Mouse (Mus musculus) lung, embryonic 15.5 days (tissue): ENCODE results near the gene Samsn1. TPM values are rescaled to one million over a fixed set of nuclear protein-coding genes. Genes with fewer than 3 reads are reported as not detected.

ENCODE experiments used
- ATAC-seq: fragments of 200-750 bp; cut with Nextera tagmentation; 2 replicates; pipeline ENCODE4 v1.8.0; 2017; ENCODE audit warnings: moderate number of reproducible peaks, borderline replicate concordance; ENCODE audit not compliant: low FRiP score, low TSS enrichment; ENCODE audit errors: extremely low read depth
- H3K27ac ChIP-seq: fragments of 300-500 bp; sonication (generic); 2 replicates; pipeline ENCODE4 v1.5.1; 2015; ENCODE audit warnings: moderate library complexity, mild to moderate bottlenecking, inconsistent platforms
- H3K27me3 ChIP-seq: fragments of 300-500 bp; sonication (generic); 2 replicates; pipeline ENCODE4 v1.6.1; 2015; ENCODE audit warnings: inconsistent platforms
- H3K36me3 ChIP-seq: fragments of 300-500 bp; sonication (generic); 2 replicates; pipeline ENCODE4 v1.6.1; 2015; ENCODE audit warnings: inconsistent platforms
- H3K4me1 ChIP-seq: fragments of 300-500 bp; sonication (generic); 2 replicates; pipeline ENCODE4 v1.6.1; 2015; ENCODE audit warnings: inconsistent platforms
- H3K4me2 ChIP-seq: fragments of 300-500 bp; sonication (generic); 2 replicates; pipeline ENCODE4 v1.6.1; 2015; ENCODE audit warnings: inconsistent platforms, mild to moderate bottlenecking, moderate library complexity
- H3K4me3 ChIP-seq: fragments of 300-500 bp; sonication (generic); 2 replicates; pipeline ENCODE4 v1.5.1; 2015; ENCODE audit warnings: mild to moderate bottlenecking, inconsistent platforms
- H3K9ac ChIP-seq: fragments of 300-500 bp; sonication (generic); 2 replicates; pipeline ENCODE4 v1.6.1; 2015; ENCODE audit warnings: inconsistent platforms
- H3K9me3 ChIP-seq: fragments of 300-500 bp; sonication (generic); 2 replicates; pipeline ENCODE4 v1.6.1; 2016; ENCODE audit warnings: inconsistent platforms
- WGBS: fragments of 180-500 bp; shearing (Covaris S2); methylation state at CpG from one replicate; pipeline ENCODE4 v1.1.7; 2015; 5-methylcytosine and 5-hydroxymethylcytosine counted together
- polyA plus RNA-seq: library from polyadenylated mRNA; unstranded; fragments of >200 nt; fragmentation: Nextera tagmentation; extraction: Ambion mirVana; gene quantifications from 2 replicates; pipeline ENCODE4 v1.2.1, GENCODE M21; 2015

Gene Samsn1
- polyA plus RNA-seq, 1 experiment from 2014 or later = 3.3 TPM

DNA sequence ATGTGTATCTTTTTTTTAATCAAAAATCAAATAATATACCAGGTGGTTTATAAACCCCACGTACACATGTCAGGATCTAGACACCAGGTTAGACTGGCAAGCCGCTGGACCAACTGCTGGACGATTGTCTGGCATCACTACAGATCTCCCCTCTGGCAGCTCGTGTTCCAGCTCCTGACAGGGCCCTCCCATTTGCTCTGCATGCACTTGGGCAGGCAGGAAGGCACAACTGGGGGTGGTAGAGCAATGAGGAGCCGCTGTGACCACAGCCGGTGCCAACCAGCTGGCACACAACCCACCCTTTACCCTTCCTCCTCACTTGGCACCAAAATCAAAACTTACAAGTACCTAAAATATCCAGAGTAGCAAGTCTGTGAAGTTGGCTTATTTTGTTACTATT, 156.6 kb downstream of the Samsn1 start:
- no peak overlapping the region for H3K4me2 ChIP-seq
- no peaks in the 10 kb centered on the region for H3K4me1 ChIP-seq
- no peak overlapping the region for H3K9ac ChIP-seq
- no peak overlapping the region for H3K4me3 ChIP-seq
- no peak for ATAC-seq
- H3K9me3 ChIP-seq = no peaks in the 10 kb centered on the region
- no peak overlapping the region for H3K27ac ChIP-seq
- H3K36me3 ChIP-seq = no peaks in the 10 kb centered on the region
- no peaks in the 10 kb centered on the region for H3K27me3 ChIP-seq
- 72% methylated on average over 6 of the region's 6 CpGs for WGBS

DNA sequence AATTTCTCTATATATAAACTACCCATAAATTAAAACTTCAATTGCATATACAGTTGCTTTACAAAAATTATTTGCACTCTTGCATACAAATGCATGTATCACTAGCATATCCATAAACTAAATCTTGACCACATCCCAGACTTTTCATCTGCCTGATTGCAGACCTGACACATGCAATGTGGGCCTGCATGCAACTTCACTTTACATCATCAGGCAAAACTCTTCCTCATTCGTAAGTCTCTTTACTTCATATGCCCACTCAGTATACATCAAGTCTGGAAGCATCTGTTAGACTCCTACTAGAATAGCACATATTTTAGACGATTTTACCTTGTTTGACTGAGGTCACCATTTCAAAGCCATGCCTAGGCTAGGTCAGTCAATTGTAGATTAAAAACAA, 157.4 kb downstream of the Samsn1 start:
- Histone ChIP-seq H3K9ac (no peak overlapping the region), H3K4me2 (no peak overlapping the region), H3K27me3 (no peaks in the 10 kb centered on the region), H3K36me3 (no peaks in the 10 kb centered on the region), H3K27ac (no peak overlapping the region), H3K4me3 (no peak overlapping the region), H3K9me3 (no peaks in the 10 kb centered on the region), H3K4me1 (no peaks in the 10 kb centered on the region)
- ATAC-seq = no peak
- WGBS = 54% methylated on average over 2 of the region's 2 CpGs

DNA sequence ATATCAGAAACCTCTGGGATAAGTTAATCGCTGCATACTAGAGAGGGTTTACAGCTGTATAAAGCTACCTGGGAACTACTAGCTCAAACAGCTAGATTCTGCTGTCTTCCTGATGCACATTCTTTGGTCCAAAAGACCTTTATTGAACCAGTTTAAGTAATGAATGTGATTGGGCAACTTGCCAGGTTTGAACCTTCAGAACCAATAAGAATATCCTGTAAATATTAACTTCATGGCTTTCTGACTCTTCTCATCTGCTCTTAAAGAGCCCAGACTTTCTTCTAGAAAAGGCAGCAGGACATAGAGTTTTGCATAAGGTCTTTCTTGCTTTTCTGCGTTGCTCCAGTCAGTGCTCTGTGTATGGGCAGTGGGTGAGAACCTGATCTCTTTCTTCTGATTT, 165.7 kb downstream of the Samsn1 start:
- no peak for ATAC-seq

DNA sequence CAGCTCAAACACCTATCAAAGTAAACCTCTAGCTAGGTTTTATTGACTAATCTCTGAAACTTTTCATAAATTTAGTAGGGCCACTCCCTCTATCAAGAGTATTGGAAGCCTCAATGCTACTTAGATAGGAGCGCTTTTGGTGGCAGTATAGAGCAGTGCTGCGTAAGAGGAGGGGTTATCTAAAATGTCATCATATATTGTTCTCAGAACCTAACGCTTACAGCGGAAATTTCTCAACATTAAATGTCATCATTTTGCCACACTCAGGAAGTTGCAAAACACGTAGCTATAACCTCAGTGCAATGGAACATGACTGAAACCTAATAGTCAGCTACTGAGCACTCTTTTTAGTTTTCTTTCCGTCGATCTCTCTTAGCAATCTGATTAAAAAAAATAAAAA, 166.7 kb downstream of the Samsn1 start:
- H3K27me3 ChIP-seq = no peaks in the 10 kb centered on the region
- no peak overlapping the region for H3K27ac ChIP-seq
- ATAC-seq = no peak
- WGBS = 70% methylated on average over 7 of the region's 7 CpGs
- no peaks in the 10 kb centered on the region for H3K36me3 ChIP-seq
- H3K4me1 ChIP-seq = no peaks in the 10 kb centered on the region
- H3K9ac ChIP-seq = no peak overlapping the region
- H3K9me3 ChIP-seq = no peaks in the 10 kb centered on the region
- no peak overlapping the region for H3K4me3 ChIP-seq
- no peak overlapping the region for H3K4me2 ChIP-seq

More for the DNA sequence above, 165.7 kb downstream of the Samsn1 start:
- H3K9ac ChIP-seq = no peak overlapping the region
- H3K36me3 ChIP-seq = no peaks in the 10 kb centered on the region
- no peak overlapping the region for H3K4me2 ChIP-seq
- H3K4me3 ChIP-seq = no peak overlapping the region
- H3K9me3 ChIP-seq = no peaks in the 10 kb centered on the region
- no peak overlapping the region for H3K27ac ChIP-seq
- no peaks in the 10 kb centered on the region for H3K27me3 ChIP-seq
- H3K4me1 ChIP-seq = no peaks in the 10 kb centered on the region
- WGBS = 78% methylated on average over 2 of the region's 2 CpGs

DNA sequence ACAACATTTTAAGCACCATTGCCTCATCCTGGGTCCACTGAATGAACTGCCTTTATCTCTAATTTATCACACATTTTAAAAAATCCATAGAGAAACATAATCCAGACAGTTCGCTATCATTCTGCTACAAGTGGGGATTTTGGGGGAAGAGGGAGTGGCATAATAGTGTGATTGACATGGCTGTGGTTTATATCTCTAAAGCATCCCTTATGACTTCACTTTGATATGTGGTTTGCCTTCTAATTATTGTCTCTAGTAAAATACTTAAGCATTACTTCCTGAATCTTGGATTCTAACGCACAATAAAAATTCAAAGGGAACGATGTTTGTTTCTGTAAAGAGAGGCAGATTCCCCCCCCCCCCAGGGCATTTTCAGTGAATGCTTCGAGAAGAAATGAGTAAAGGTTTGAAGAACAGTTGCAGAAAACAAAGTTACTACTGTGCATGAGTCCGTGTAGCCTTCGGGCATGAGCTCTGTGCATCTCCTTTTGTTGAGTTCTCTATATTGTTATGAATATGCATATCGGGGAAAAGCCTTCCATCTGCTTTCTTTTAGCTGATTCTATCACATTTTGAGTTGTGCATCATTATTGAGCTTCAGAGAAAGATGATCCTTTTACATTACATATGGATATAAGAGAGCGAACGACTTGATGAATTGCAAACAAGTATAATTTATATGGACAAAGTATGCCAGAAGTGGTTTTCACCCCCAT, 168.4 kb downstream of the Samsn1 start:
- H3K27me3 ChIP-seq = no peaks in the 10 kb centered on the region
- H3K4me2 ChIP-seq = no peak overlapping the region
- no peak overlapping the region for H3K9ac ChIP-seq
- H3K9me3 ChIP-seq = no peaks in the 10 kb centered on the region
- H3K36me3 ChIP-seq = no peaks in the 10 kb centered on the region
- H3K4me1 ChIP-seq = no peaks in the 10 kb centered on the region
- 86% methylated on average over 9 of the region's 9 CpGs for WGBS
- H3K4me3 ChIP-seq = no peak overlapping the region
- H3K27ac ChIP-seq = no peak overlapping the region
- no peak for ATAC-seq

DNA sequence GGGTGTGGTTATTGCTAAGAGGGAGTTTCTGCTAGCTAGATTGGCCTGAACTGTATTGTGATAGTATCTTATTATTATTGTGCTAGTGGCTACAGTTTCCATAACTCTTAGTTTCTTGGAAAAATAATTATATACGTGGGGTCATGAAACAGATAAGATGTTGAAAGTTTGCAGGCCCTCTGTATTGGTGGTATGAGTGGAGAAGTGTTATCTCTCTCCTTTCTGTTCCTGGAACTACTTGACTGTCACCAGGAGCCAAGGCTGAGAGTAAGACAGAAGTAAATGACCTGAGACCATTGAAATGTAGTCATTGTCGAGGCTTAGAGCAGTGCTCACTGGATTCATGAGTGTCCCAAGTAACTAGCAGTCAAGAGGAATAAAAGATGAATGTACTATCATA, 169.6 kb downstream of the Samsn1 start:
- no peak overlapping the region for H3K4me2 ChIP-seq
- H3K4me3 ChIP-seq = no peak overlapping the region
- H3K9me3 ChIP-seq = no peaks in the 10 kb centered on the region
- no peaks in the 10 kb centered on the region for H3K27me3 ChIP-seq
- WGBS = 35% methylated on average over 2 of the region's 2 CpGs
- H3K9ac ChIP-seq = no peak overlapping the region
- H3K27ac ChIP-seq = no peak overlapping the region
- ATAC-seq = no peak
- H3K4me1 ChIP-seq = no peaks in the 10 kb centered on the region
- H3K36me3 ChIP-seq = no peaks in the 10 kb centered on the region

DNA sequence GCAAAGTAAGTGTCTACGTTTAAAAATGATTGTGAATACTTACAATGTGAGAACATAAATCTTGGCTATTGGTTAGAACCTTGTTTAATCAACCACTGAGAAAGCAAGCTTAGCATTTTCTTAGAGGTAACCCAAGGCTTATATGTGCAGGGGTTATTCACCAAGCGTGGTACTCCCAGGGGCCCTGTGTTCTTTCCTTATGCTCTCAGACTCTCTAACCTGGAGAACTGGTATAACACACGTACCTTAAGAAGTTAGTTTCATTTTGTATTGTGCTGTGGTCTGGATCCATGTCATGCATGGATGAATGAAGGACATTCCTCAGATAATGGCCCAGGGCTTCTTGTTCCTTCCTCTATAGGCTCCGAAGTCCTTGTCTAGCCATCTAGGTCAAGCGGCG, 173.0 kb downstream of the Samsn1 start:
- no peaks in the 10 kb centered on the region for H3K9me3 ChIP-seq
- no peak overlapping the region for H3K9ac ChIP-seq
- no peak for ATAC-seq
- H3K4me1 ChIP-seq = no peaks in the 10 kb centered on the region
- H3K36me3 ChIP-seq = no peaks in the 10 kb centered on the region
- H3K27ac ChIP-seq = no peak overlapping the region
- no peak overlapping the region for H3K4me2 ChIP-seq
- H3K4me3 ChIP-seq = no peak overlapping the region
- 84% methylated on average over 6 of the region's 6 CpGs for WGBS
- no peaks in the 10 kb centered on the region for H3K27me3 ChIP-seq

DNA sequence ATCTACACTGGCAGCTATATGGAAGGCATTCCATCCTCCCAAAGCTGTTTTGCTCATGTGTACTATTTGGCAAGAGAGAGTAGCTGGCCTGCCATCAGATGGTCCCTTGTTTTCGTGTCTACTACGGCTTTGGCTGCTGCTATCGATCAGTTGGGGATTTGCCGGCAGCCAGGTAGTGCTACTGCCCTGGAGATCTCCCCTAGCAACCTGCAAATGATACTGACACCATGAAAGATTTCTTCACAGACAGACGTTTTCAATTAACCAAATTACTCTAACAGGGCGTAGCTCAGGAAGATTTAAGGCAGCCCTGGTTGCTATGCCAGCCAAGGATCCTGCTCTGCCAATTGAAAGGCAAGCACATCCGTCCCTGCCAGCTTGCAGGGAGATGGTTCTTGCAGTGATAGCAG, 178.4 kb downstream of the Samsn1 start:
- no peak for ATAC-seq
- no peak overlapping the region for H3K4me3 ChIP-seq
- H3K27ac ChIP-seq = no peak overlapping the region
- H3K36me3 ChIP-seq = no peaks in the 10 kb centered on the region
- H3K4me2 ChIP-seq = no peak overlapping the region
- no peak overlapping the region for H3K9ac ChIP-seq
- 83% methylated on average over 7 of the region's 7 CpGs for WGBS
- H3K4me1 ChIP-seq = no peaks in the 10 kb centered on the region
- no peaks in the 10 kb centered on the region for H3K9me3 ChIP-seq
- no peaks in the 10 kb centered on the region for H3K27me3 ChIP-seq

DNA sequence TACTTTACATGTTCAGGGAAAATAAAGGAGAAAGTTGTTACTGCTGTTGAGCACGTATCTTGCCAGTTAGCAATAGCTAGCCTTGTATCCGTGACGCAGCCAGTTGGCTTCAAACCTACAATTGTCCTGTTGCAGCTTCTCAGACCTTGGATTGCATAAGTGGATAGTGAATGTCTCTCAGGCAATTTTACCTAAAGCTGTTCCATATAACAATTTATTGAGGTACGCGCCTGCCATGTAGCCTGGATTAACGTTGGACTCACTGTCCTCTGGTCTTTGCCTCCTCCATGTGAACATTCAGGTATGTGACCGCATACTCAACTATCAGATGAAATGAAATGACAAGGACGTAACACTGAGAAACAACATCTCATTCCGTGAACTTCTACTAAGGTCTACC, 179.1 kb downstream of the Samsn1 start:
- no peak for ATAC-seq
- H3K4me2 ChIP-seq = no peak overlapping the region
- no peaks in the 10 kb centered on the region for H3K4me1 ChIP-seq
- H3K4me3 ChIP-seq = no peak overlapping the region
- WGBS = 95% methylated on average over 9 of the region's 9 CpGs
- no peaks in the 10 kb centered on the region for H3K36me3 ChIP-seq
- no peak overlapping the region for H3K27ac ChIP-seq
- H3K27me3 ChIP-seq = no peaks in the 10 kb centered on the region
- H3K9me3 ChIP-seq = no peaks in the 10 kb centered on the region
- H3K9ac ChIP-seq = no peak overlapping the region

DNA sequence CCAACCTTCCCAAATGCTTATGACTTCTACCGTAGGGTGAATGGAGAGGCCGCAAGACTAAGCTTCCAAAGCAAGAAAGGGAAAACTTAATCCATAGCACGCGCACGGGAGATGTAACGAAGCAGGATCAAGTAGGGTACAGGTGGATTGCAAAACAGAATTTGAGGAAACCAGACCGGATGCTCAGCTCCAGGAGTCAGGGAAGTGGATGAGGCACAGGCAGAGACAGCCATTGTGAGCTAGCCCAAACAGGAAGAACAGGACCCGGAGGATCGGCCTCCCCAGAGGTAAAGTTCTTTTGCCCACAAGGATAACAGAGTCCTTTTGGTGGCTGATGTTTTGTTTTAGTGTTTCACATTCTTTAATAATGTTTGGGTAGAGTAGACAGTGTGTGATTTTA, 179.5 kb downstream of the Samsn1 start:
- 87% methylated on average over 9 of the region's 9 CpGs for WGBS
- ATAC-seq = no peak

DNA sequence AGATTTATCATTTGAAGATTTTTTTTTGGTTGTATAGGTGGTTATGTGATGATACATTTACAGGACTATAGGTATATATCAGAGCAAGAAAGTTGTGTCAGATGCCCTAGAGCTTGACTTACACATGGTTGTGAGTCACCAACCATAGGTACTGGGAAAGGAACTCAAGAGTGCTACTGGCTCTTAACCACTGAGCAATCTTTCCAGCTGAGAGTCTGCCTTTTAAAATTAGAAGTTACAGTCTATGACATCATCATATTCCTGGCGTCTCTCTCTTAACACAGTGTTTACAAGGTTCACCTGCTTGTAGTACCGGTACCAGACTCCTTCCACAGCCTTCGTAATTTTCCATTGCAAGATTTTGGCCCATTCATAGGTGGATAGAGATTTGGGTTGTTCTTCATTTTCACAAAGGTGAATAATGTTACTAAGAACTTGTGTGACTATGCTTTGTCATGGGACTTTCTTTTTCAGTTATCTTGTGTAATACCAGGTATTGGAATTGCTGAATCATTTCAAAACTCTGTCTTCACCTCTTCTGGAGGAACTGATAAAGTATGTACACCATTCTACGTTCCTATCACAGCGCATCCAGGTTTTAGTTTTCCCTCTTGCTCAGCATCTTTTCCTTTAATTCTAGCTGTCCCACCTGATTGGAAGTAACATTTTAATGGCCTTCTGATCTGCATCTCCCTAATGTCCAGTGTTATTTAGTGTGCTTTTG, 184.2 kb downstream of the Samsn1 start:
- no peak overlapping the region for H3K4me2 ChIP-seq
- H3K4me1 ChIP-seq = no peaks in the 10 kb centered on the region
- no peaks in the 10 kb centered on the region for H3K36me3 ChIP-seq
- H3K27ac ChIP-seq = no peak overlapping the region
- no peak overlapping the region for H3K4me3 ChIP-seq
- H3K27me3 ChIP-seq = no peaks in the 10 kb centered on the region
- ATAC-seq = no peak
- no peaks in the 10 kb centered on the region for H3K9me3 ChIP-seq
- H3K9ac ChIP-seq = no peak overlapping the region
- 80% methylated on average over 5 of the region's 5 CpGs for WGBS

More for the DNA sequence above, 179.5 kb downstream of the Samsn1 start:
- H3K9me3 ChIP-seq = no peaks in the 10 kb centered on the region
- no peak overlapping the region for H3K4me2 ChIP-seq
- H3K4me1 ChIP-seq = no peaks in the 10 kb centered on the region
- H3K9ac ChIP-seq = no peak overlapping the region
- no peaks in the 10 kb centered on the region for H3K27me3 ChIP-seq
- H3K27ac ChIP-seq = no peak overlapping the region
- H3K36me3 ChIP-seq = no peaks in the 10 kb centered on the region
- no peak overlapping the region for H3K4me3 ChIP-seq

DNA sequence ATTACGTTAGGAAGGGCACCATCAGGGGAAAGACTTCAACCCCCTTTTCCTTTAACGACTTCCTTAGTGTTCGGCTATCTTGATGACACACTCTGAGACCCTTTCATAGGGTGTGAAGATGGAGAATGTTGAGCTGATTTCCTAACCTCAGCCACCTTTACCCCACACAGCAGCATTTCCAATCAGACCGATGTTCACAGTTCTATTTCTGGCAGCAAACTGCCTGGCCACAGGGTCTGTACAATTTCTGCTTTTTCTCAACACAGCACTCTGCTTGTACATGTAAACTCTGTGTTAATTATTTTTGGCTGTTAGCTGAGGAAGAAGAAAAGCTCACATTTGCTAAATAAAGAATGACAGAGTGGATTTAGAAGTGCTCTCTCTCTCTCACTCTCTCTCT, 190.7 kb downstream of the Samsn1 start:
- no peak for ATAC-seq
- Histone ChIP-seq H3K4me2 (no peak overlapping the region), H3K27ac (no peak overlapping the region), H3K27me3 (no peaks in the 10 kb centered on the region), H3K4me1 (no peaks in the 10 kb centered on the region), H3K9ac (no peak overlapping the region), H3K9me3 (no peaks in the 10 kb centered on the region), H3K36me3 (no peaks in the 10 kb centered on the region), H3K4me3 (no peak overlapping the region)
- WGBS = 25% methylated on average over 4 of the region's 4 CpGs
